ENCODE assay signal across 17 mouse cellular contexts in genomic region chr19:21890699-21891098, GRCm38 (mm10).
DNase-seq lines count a peak whose midpoint lies in the region; ATAC-seq and TF ChIP-seq lines count a peak whose summit lies in the region.
"Had no signal": no experiment of that assay in that cellular context is flagged by ENCODE, and none has a peak within 500 bp of the region (broad histone marks: within the 10 kb centered on the region; RNA-seq: fewer than 3 reads in every experiment).

No protein-coding gene starts in this region.

- H3K36me3 ChIP-seq in kidney, adult 2 months (ENCODE audit: control insufficient read depth, insufficient read depth, low read length), result no peaks in the 10 kb centered on the region
- H3K36me3 ChIP-seq: embryonic facial prominence, embryonic 15.5 days; G1E; limb, embryonic 12.5 days had no signal

- no peaks in the 10 kb centered on the region for H3K27me3 ChIP-seq in kidney, adult 2 months (replicated peaks; ENCODE audit: control insufficient read depth, insufficient read depth, low read length)
- H3K27me3 ChIP-seq: embryonic facial prominence, embryonic 15.5 days; limb, embryonic 12.5 days had no signal

- intact Hi-C loops in gastrocnemius, adult 2 months (cut with DNase I), result no loop called here
- intact Hi-C loops in gastrocnemius, postnatal 36 days (cut with DNase I), result no loop called here

- peak; percentile 50 for ATAC-seq in megakaryocyte progenitor cell, adult 5-6 weeks (replicated peaks; ENCODE audit: poor library complexity)
- ATAC-seq: forebrain, embryonic 16.5 days had no signal

- H3K27ac ChIP-seq in gastrocnemius, adult 2 months, result peak overlapping the region; percentile 63
- peak overlapping the region; percentile 60 for H3K27ac ChIP-seq in kidney, adult 2 months (ENCODE audit: insufficient read depth, low read depth, low read length)
- H3K27ac ChIP-seq: embryonic facial prominence, embryonic 15.5 days; hindbrain, embryonic 14.5 days; limb, embryonic 12.5 days; stomach, postnatal 0 days had no signal

- DNase-seq in gastrocnemius, adult 2 months, result no peak
- DNase-seq in gastrocnemius, postnatal 36 days, result no peak
- DNase-seq in kidney, adult 2 months, result peak; percentile 14
- no peak for DNase-seq in kidney, adult 8-10 months
- DNase-seq in lung, postnatal 25 days (ENCODE audit: low spot score), result peak; percentile 43
- DNase-seq in lung, postnatal 10 days, result no peak
- DNase-seq in embryo, embryonic 11 days, result no peak
- DNase-seq: adrenal gland, postnatal 25 days; cerebellum, adult 11-12 months; cerebellum, postnatal 14 days had no signal

- no peak for TF ChIP-seq POLR2A in kidney, adult 2 months (IDR thresholded peaks at IDR 0.05; ENCODE audit: low read depth, low read length)

- TF ChIP-seq CTCF in gastrocnemius, adult 2 months (IDR thresholded peaks at IDR 0.05), result no peak
- no peak for TF ChIP-seq CTCF in kidney, adult 2 months (conservative IDR thresholded peaks at IDR 0.05; ENCODE audit: insufficient read depth, insufficient read length, low read depth, low read length)

- H3K4me3 ChIP-seq in gastrocnemius, adult 2 months, result no peak overlapping the region
- H3K4me3 ChIP-seq in kidney, adult 2 months (ENCODE audit: insufficient read depth, low read depth, low read length), result no peak overlapping the region
- H3K4me3 ChIP-seq: embryonic facial prominence, embryonic 15.5 days; limb, embryonic 12.5 days had no signal

- 59% methylated on average over 2 of the region's 2 CpGs for WGBS in kidney, adult 2 months

- H3K4me1 ChIP-seq in kidney, adult 2 months (ENCODE audit: control insufficient read depth, insufficient read depth, low read length), result no peaks in the 10 kb centered on the region
- H3K4me1 ChIP-seq: embryonic facial prominence, embryonic 15.5 days; limb, embryonic 12.5 days had no signal

Comparison
In these comparisons a context has a peak if more than half of its experiments do, and no peak if none do; other contexts are left out.
1. DNase-seq: peak in kidney, adult 2 months (single experiment) and lung, postnatal 25 days (single experiment); none in gastrocnemius, adult 2 months (single experiment), gastrocnemius, postnatal 36 days (0 of 2), kidney, adult 8-10 months (0 of 2), lung, postnatal 10 days (single experiment) and embryo, embryonic 11 days (single experiment).